Mouse (Mus musculus): ENCODE results near the gene Cnot6l.

Gene Cnot6l

GRCm38 (mm10) chr5:96161578-96162398, 2.2 kb downstream of the Cnot6l start:
- peak; percentile 70 to 77 for DNase-seq (ENCODE audit: low spot score in 2 of 2)

GRCm38 (mm10) chr5:96161263-96161577, 2.8 kb downstream of the Cnot6l start:
- no peak for DNase-seq (ENCODE audit: low spot score in 2 of 2)

GRCm38 (mm10) chr5:96160467-96161262, 3.3 kb downstream of the Cnot6l start:
- peak; percentile 16 to 40 for DNase-seq (ENCODE audit: low spot score in 2 of 2)

- DNase-seq (ENCODE audit: low spot score in 2 of 2), result no peak
Observed at GRCm38 (mm10) chr5:96142351-96142750, 21.6 kb downstream of the Cnot6l start.

GRCm38 (mm10) chr5:96130683-96131082, 33.3 kb downstream of the Cnot6l start:
- no peak for DNase-seq (ENCODE audit: low spot score in 2 of 2)

GRCm38 (mm10) chr5:96126856-96127255, 37.1 kb downstream of the Cnot6l start:
- DNase-seq (ENCODE audit: low spot score in 2 of 2), result no peak

GRCm38 (mm10) chr5:96114943-96115342, 49.0 kb downstream of the Cnot6l start:
- DNase-seq (ENCODE audit: low spot score in 2 of 2), result no peak

GRCm38 (mm10) chr5:96104644-96105043, 59.3 kb downstream of the Cnot6l start:
- DNase-seq (ENCODE audit: low spot score in 2 of 2), result no peak

- no peak for DNase-seq (ENCODE audit: low spot score in 2 of 2)
Observed at GRCm38 (mm10) chr5:96091468-96091867, 72.5 kb downstream of the Cnot6l start.

GRCm38 (mm10) chr5:96085324-96085723, 78.6 kb downstream of the Cnot6l start:
- DNase-seq (ENCODE audit: low spot score in 2 of 2), result no peak

- no peak for DNase-seq (ENCODE audit: low spot score in 2 of 2)
Observed at GRCm38 (mm10) chr5:96079026-96079425, 84.9 kb downstream of the Cnot6l start.

GRCm38 (mm10) chr5:96065591-96065990, 98.4 kb downstream of the Cnot6l start:
- no peak for DNase-seq (ENCODE audit: low spot score in 2 of 2)

GRCm38 (mm10) chr5:96042492-96042891, 121.5 kb downstream of the Cnot6l start:
- no peak for DNase-seq (ENCODE audit: low spot score in 2 of 2)

- no peak for DNase-seq (ENCODE audit: low spot score in 2 of 2)
Observed at GRCm38 (mm10) chr5:96041507-96042104, 122.4 kb downstream of the Cnot6l start.

- no peak for DNase-seq (ENCODE audit: low spot score in 2 of 2)
Observed at GRCm38 (mm10) chr5:96039188-96039840, 124.7 kb downstream of the Cnot6l start.

- DNase-seq (ENCODE audit: low spot score in 2 of 2), result peak in 1 of 2 experiments; percentile 16
Observed at GRCm38 (mm10) chr5:96037684-96038121, 126.3 kb downstream of the Cnot6l start.

GRCm38 (mm10) chr5:96036125-96036672, 127.8 kb downstream of the Cnot6l start:
- DNase-seq (ENCODE audit: low spot score in 2 of 2), result no peak

- DNase-seq (ENCODE audit: low spot score in 2 of 2), result no peak
Observed at GRCm38 (mm10) chr5:96034101-96034500, 129.9 kb downstream of the Cnot6l start.

GRCm38 (mm10) chr5:96029821-96030220, 134.2 kb downstream of the Cnot6l start:
- no peak for DNase-seq (ENCODE audit: low spot score in 2 of 2)
